Mouse (Mus musculus): ENCODE results near the gene Retreg3. TPM values are rescaled to one million over a fixed set of nuclear protein-coding genes. Genes with fewer than 3 reads are reported as not detected.

Gene Retreg3
- polyA plus RNA-seq, 1 experiment from 2014 or later = 7.2 TPM

- Histone ChIP-seq H3K4me3 (ENCODE audit: low read depth, low read length) (peak within 1 kb of the TSS; percentile 70), H3K27ac (ENCODE audit: low read depth) (no peak within 1 kb of the TSS), H3K4me2 (ENCODE audit: low read length) (peak within 1 kb of the TSS; percentile 99), H3K27me3 (replicated peaks; ENCODE audit: control insufficient read depth, insufficient read depth, low read length) (0 out of 2 replicates have a peak, but pooled peaks cover 3% of the 10 kb centered on the region), H3K4me1 (replicated peaks; ENCODE audit: control insufficient read depth, insufficient read depth, low read length) (peaks cover 12% of the 10 kb centered on the region; the same call in 1 of the 2 replicates), H3K36me3 (ENCODE audit: control insufficient read depth, insufficient read depth, low read length) (no peaks in the 10 kb centered on the region), H3K9me3 (ENCODE audit: control insufficient read depth, low read length) (no peaks in the 10 kb centered on the region), H3K9ac (ENCODE audit: low read length) (peak within 1 kb of the TSS; percentile 64)
- 4% methylated on average over 35 of the region's 35 CpGs for WGBS
- ATAC-seq (replicated peaks; ENCODE audit: low FRiP score, low TSS enrichment, low read depth) = peak; percentile 76
- peak; percentile 93 for DNase-seq (ENCODE audit: low spot score)
Observed at GRCm38 (mm10) chr11:101069391-101070188, 50.1 kb downstream of the Retreg3 start, which contains the start of gene Naglu. TSS of gene Naglu (plus strand) at chr11:101070012.

GRCm38 (mm10) chr11:101066549-101067412, 52.9 kb downstream of the Retreg3 start:
- peak overlapping the region; percentile 50 for H3K4me2 ChIP-seq (ENCODE audit: low read length)
- no peak overlapping the region for H3K9ac ChIP-seq (ENCODE audit: low read length)
- peaks cover 38% of the 10 kb centered on the region for H3K4me1 ChIP-seq (replicated peaks; ENCODE audit: control insufficient read depth, insufficient read depth, low read length)
- DNase-seq (ENCODE audit: low spot score) = peak; percentile 94
- H3K36me3 ChIP-seq (ENCODE audit: control insufficient read depth, insufficient read depth, low read length) = no peaks in the 10 kb centered on the region
- peak; percentile 16; the same call in 1 of the 2 replicates for ATAC-seq (replicated peaks; ENCODE audit: low FRiP score, low TSS enrichment, low read depth)
- H3K27me3 ChIP-seq (replicated peaks; ENCODE audit: control insufficient read depth, insufficient read depth, low read length) = 0 out of 2 replicates have a peak, but pooled peaks cover 3% of the 10 kb centered on the region
- peak overlapping the region; percentile 15 for H3K4me3 ChIP-seq (ENCODE audit: low read depth, low read length)
- no peak overlapping the region for H3K27ac ChIP-seq (ENCODE audit: low read depth)
- no peaks in the 10 kb centered on the region for H3K9me3 ChIP-seq (ENCODE audit: control insufficient read depth, low read length)
- WGBS = 21% methylated on average over 18 of the region's 18 CpGs

- WGBS = 91% methylated on average over 9 of the region's 9 CpGs
- DNase-seq (ENCODE audit: low spot score) (no peak), ATAC-seq (replicated peaks; ENCODE audit: low FRiP score, low TSS enrichment, low read depth) (no peak)
- Histone ChIP-seq H3K27ac (ENCODE audit: low read depth) (no peak overlapping the region), H3K9ac (ENCODE audit: low read length) (no peak overlapping the region), H3K4me1 (replicated peaks; ENCODE audit: control insufficient read depth, insufficient read depth, low read length) (peaks cover 47% of the 10 kb centered on the region), H3K36me3 (ENCODE audit: control insufficient read depth, insufficient read depth, low read length) (no peaks in the 10 kb centered on the region), H3K4me2 (ENCODE audit: low read length) (no peak overlapping the region), H3K4me3 (ENCODE audit: low read depth, low read length) (no peak overlapping the region), H3K9me3 (ENCODE audit: control insufficient read depth, low read length) (no peaks in the 10 kb centered on the region), H3K27me3 (replicated peaks; ENCODE audit: control insufficient read depth, insufficient read depth, low read length) (no peaks in the 10 kb centered on the region)
Observed at GRCm38 (mm10) chr11:101065002-101065401, 54.7 kb downstream of the Retreg3 start.

- Histone ChIP-seq H3K9ac (ENCODE audit: low read length) (no peak overlapping the region), H3K9me3 (ENCODE audit: control insufficient read depth, low read length) (no peaks in the 10 kb centered on the region), H3K27me3 (replicated peaks; ENCODE audit: control insufficient read depth, insufficient read depth, low read length) (no peaks in the 10 kb centered on the region), H3K27ac (ENCODE audit: low read depth) (peak overlapping the region; percentile 94), H3K4me2 (ENCODE audit: low read length) (no peak overlapping the region), H3K4me3 (ENCODE audit: low read depth, low read length) (no peak overlapping the region), H3K36me3 (ENCODE audit: control insufficient read depth, insufficient read depth, low read length) (no peaks in the 10 kb centered on the region), H3K4me1 (replicated peaks; ENCODE audit: control insufficient read depth, insufficient read depth, low read length) (peaks cover 52% of the 10 kb centered on the region)
- DNase-seq (ENCODE audit: low spot score) (no peak), ATAC-seq (replicated peaks; ENCODE audit: low FRiP score, low TSS enrichment, low read depth) (no peak)
- 70% methylated on average over 4 of the region's 4 CpGs for WGBS
Observed at GRCm38 (mm10) chr11:101064462-101064861, 55.2 kb downstream of the Retreg3 start.

- H3K9ac ChIP-seq (ENCODE audit: low read length) = no peak overlapping the region
- H3K4me2 ChIP-seq (ENCODE audit: low read length) = peak overlapping the region; percentile 6; the same call in 1 of the 2 replicates
- peak overlapping the region; percentile 94 for H3K27ac ChIP-seq (ENCODE audit: low read depth)
- ATAC-seq (replicated peaks; ENCODE audit: low FRiP score, low TSS enrichment, low read depth) (peak; percentile 53), DNase-seq (ENCODE audit: low spot score) (peak; percentile 76)
- no peaks in the 10 kb centered on the region for H3K36me3 ChIP-seq (ENCODE audit: control insufficient read depth, insufficient read depth, low read length)
- H3K4me1 ChIP-seq (replicated peaks; ENCODE audit: control insufficient read depth, insufficient read depth, low read length) = peaks cover 57% of the 10 kb centered on the region
- H3K4me3 ChIP-seq (ENCODE audit: low read depth, low read length) = no peak overlapping the region
- H3K27me3 ChIP-seq (replicated peaks; ENCODE audit: control insufficient read depth, insufficient read depth, low read length) = no peaks in the 10 kb centered on the region
- 14% methylated on average over 12 of the region's 12 CpGs for WGBS
- H3K9me3 ChIP-seq (ENCODE audit: control insufficient read depth, low read length) = no peaks in the 10 kb centered on the region
Observed at GRCm38 (mm10) chr11:101063676-101064327, 55.9 kb downstream of the Retreg3 start.

GRCm38 (mm10) chr11:101062971-101063675, 56.6 kb downstream of the Retreg3 start:
- H3K4me2 ChIP-seq (ENCODE audit: low read length) = peak overlapping the region; percentile 6; the same call in 1 of the 2 replicates
- H3K27ac ChIP-seq (ENCODE audit: low read depth) = peak overlapping the region; percentile 94
- no peak overlapping the region for H3K4me3 ChIP-seq (ENCODE audit: low read depth, low read length)
- 55% methylated on average over 14 of the region's 14 CpGs for WGBS
- no peaks in the 10 kb centered on the region for H3K36me3 ChIP-seq (ENCODE audit: control insufficient read depth, insufficient read depth, low read length)
- DNase-seq (ENCODE audit: low spot score) (no peak), ATAC-seq (replicated peaks; ENCODE audit: low FRiP score, low TSS enrichment, low read depth) (peak; percentile 11; the same call in 1 of the 2 replicates)
- no peaks in the 10 kb centered on the region for H3K27me3 ChIP-seq (replicated peaks; ENCODE audit: control insufficient read depth, insufficient read depth, low read length)
- peaks cover 63% of the 10 kb centered on the region for H3K4me1 ChIP-seq (replicated peaks; ENCODE audit: control insufficient read depth, insufficient read depth, low read length)
- no peak overlapping the region for H3K9ac ChIP-seq (ENCODE audit: low read length)
- H3K9me3 ChIP-seq (ENCODE audit: control insufficient read depth, low read length) = no peaks in the 10 kb centered on the region

GRCm38 (mm10) chr11:101062165-101062884, 57.4 kb downstream of the Retreg3 start:
- WGBS = 73% methylated on average over 12 of the region's 12 CpGs

More at GRCm38 (mm10) chr11:101062165-101062884, 57.4 kb downstream of the Retreg3 start:
- H3K4me3 ChIP-seq (ENCODE audit: low read depth, low read length) = no peak overlapping the region
- H3K36me3 ChIP-seq (ENCODE audit: control insufficient read depth, insufficient read depth, low read length) = no peaks in the 10 kb centered on the region
- H3K4me2 ChIP-seq (ENCODE audit: low read length) = no peak overlapping the region
- no peak overlapping the region for H3K9ac ChIP-seq (ENCODE audit: low read length)
- H3K4me1 ChIP-seq (replicated peaks; ENCODE audit: control insufficient read depth, insufficient read depth, low read length) = peaks cover 68% of the 10 kb centered on the region
- DNase-seq (ENCODE audit: low spot score) = no peak
- no peaks in the 10 kb centered on the region for H3K9me3 ChIP-seq (ENCODE audit: control insufficient read depth, low read length)
- peak overlapping the region; percentile 94; the same call in 1 of the 2 replicates for H3K27ac ChIP-seq (ENCODE audit: low read depth)
- ATAC-seq (replicated peaks; ENCODE audit: low FRiP score, low TSS enrichment, low read depth) = no peak
- no peaks in the 10 kb centered on the region for H3K27me3 ChIP-seq (replicated peaks; ENCODE audit: control insufficient read depth, insufficient read depth, low read length)

All from intestine, embryonic 14.5 days (tissue).